8 mouse cellular contexts compared by ENCODE assay signal in genomic region chr11:49847071-49847810, GRCm38 (mm10). TPM values are rescaled to one million over a fixed set of nuclear protein-coding genes. Genes with fewer than 3 reads are reported as not detected.
DNase-seq lines count a peak whose midpoint lies in the region; ATAC-seq and TF ChIP-seq lines count a peak whose summit lies in the region.

No protein-coding gene starts in this region.

- peaks cover 21% of the 10 kb centered on the region for H3K4me1 ChIP-seq in thymus, adult 2 months (replicated peaks; ENCODE audit: control insufficient read depth, insufficient read depth, low read length)
- H3K4me1 ChIP-seq in heart, embryonic 13.5 days = peaks cover 23% of the 10 kb centered on the region
- H3K4me1 ChIP-seq in limb, embryonic 13.5 days = peaks cover 23% of the 10 kb centered on the region
- peaks cover 23% of the 10 kb centered on the region for H3K4me1 ChIP-seq in midbrain, embryonic 12.5 days

- no peaks in the 10 kb centered on the region for H3K27me3 ChIP-seq in thymus, adult 2 months (ENCODE audit: control insufficient read depth, insufficient read depth, low read length)
- H3K27me3 ChIP-seq in heart, embryonic 13.5 days (replicated peaks) = no peaks in the 10 kb centered on the region
- no peaks in the 10 kb centered on the region for H3K27me3 ChIP-seq in limb, embryonic 13.5 days
- H3K27me3 ChIP-seq in midbrain, embryonic 12.5 days = no peaks in the 10 kb centered on the region

- no peaks in the 10 kb centered on the region for H3K9me3 ChIP-seq in heart, embryonic 13.5 days
- H3K9me3 ChIP-seq in limb, embryonic 13.5 days = no peaks in the 10 kb centered on the region
- H3K9me3 ChIP-seq in midbrain, embryonic 12.5 days = no peaks in the 10 kb centered on the region

- H3K4me2 ChIP-seq in heart, embryonic 13.5 days = peak overlapping the region; percentile 78
- peak overlapping the region; percentile 87 for H3K4me2 ChIP-seq in limb, embryonic 13.5 days (replicated peaks)
- peak overlapping the region; percentile 90 for H3K4me2 ChIP-seq in midbrain, embryonic 12.5 days (replicated peaks)

- whole genome bisulfite sequencing in thymus, adult 2 months = 7% methylated on average over 29 of the region's 29 CpGs
- 6% methylated on average over 29 of the region's 29 CpGs for WGBS in heart, embryonic 13.5 days
- 10% methylated on average over 27 of the region's 29 CpGs for WGBS in limb, embryonic 13.5 days
- WGBS in midbrain, embryonic 12.5 days = 9% methylated on average over 29 of the region's 29 CpGs

- H3K36me3 ChIP-seq in thymus, adult 2 months (ENCODE audit: control insufficient read depth, insufficient read depth, low read length) = no peaks in the 10 kb centered on the region
- peaks cover 14% of the 10 kb centered on the region for H3K36me3 ChIP-seq in heart, embryonic 13.5 days
- H3K36me3 ChIP-seq in limb, embryonic 13.5 days = peaks cover 15% of the 10 kb centered on the region
- peaks cover 12% of the 10 kb centered on the region for H3K36me3 ChIP-seq in midbrain, embryonic 12.5 days

- H3K9ac ChIP-seq in heart, embryonic 13.5 days = peak overlapping the region; percentile 90
- peak overlapping the region; percentile 92 for H3K9ac ChIP-seq in limb, embryonic 13.5 days
- H3K9ac ChIP-seq in midbrain, embryonic 12.5 days (replicated peaks) = peak overlapping the region; percentile 94

- no peak for TF ChIP-seq POLR2A in thymus, adult 2 months (IDR thresholded peaks at IDR 0.05; ENCODE audit: control insufficient read depth, extremely low read depth, insufficient read depth, low read length, poor library complexity)

- H3K4me3 ChIP-seq in thymus, adult 2 months (ENCODE audit: control insufficient read depth, insufficient read depth, low read length) = peak overlapping the region; percentile 75
- H3K4me3 ChIP-seq in heart, embryonic 13.5 days = peak overlapping the region; percentile 74
- peak overlapping the region; percentile 96 for H3K4me3 ChIP-seq in limb, embryonic 13.5 days
- H3K4me3 ChIP-seq in midbrain, embryonic 12.5 days = peak overlapping the region; percentile 89

- 0 out of 2 replicates have a peak overlapping the region, but pooled peaks have one; percentile 3 for H3K27ac ChIP-seq in thymus, adult 2 months (ENCODE audit: control insufficient read depth, insufficient read depth, low read length)
- peak overlapping the region; percentile 86 for H3K27ac ChIP-seq in heart, embryonic 13.5 days (replicated peaks)
- peak overlapping the region; percentile 72 for H3K27ac ChIP-seq in limb, embryonic 13.5 days
- peak overlapping the region; percentile 87 for H3K27ac ChIP-seq in midbrain, embryonic 12.5 days (replicated peaks)

- ATAC-seq in heart, embryonic 13.5 days (ENCODE audit: extremely low read depth, insufficient number of reproducible peaks, low FRiP score, low TSS enrichment) = no peak
- no peak for ATAC-seq in limb, embryonic 13.5 days (ENCODE audit: low FRiP score, low read depth)
- ATAC-seq in midbrain, embryonic 12.5 days (ENCODE audit: low FRiP score, low read depth) = no peak

- peak; percentile 32 for DNase-seq in adrenal gland, postnatal 10 days
- no peak for DNase-seq in adrenal gland, postnatal 4 days (ENCODE audit: low spot score in 2 of 2)
- peak; percentile 52 for DNase-seq in thymus, adult 2 months
- DNase-seq in thymus, postnatal 4 days = no peak
- DNase-seq in urinary bladder, postnatal 25 days (ENCODE audit: low spot score) = no peak

- TF ChIP-seq CTCF in thymus, adult 2 months (IDR thresholded peaks at IDR 0.05; ENCODE audit: borderline replicate concordance, control insufficient read depth, extremely low read depth, insufficient read depth, low read length, poor library complexity) = no peak

RNA-seq across cellular contexts. Expression of gene Mapk9, which starts 0.7 kb away (rescaled TPM):
- 10 to 100 TPM; 56.4 to 67.8 TPM for total RNA-seq in adrenal gland, postnatal 10 days (2021)
- total RNA-seq in adrenal gland, postnatal 4 days (2021) = 10 to 100 TPM; 83.2 to 86.1 TPM
- 30.1 and 34.9 TPM in 2 replicates for polyA plus RNA-seq in thymus, adult 2 months (2012; rRNA removed)
- 23.7 and 29.1 TPM in 2 replicates for polyA plus RNA-seq in heart, embryonic 13.5 days (2015; fragmentation: Nextera tagmentation; extraction: Ambion mirVana)
- polyA plus RNA-seq in limb, embryonic 13.5 days (2015; fragmentation: Nextera tagmentation; extraction: Ambion mirVana) = 36.1 and 38.2 TPM in 2 replicates
- polyA plus RNA-seq in midbrain, embryonic 12.5 days (2016; fragmentation: Nextera tagmentation; extraction: Ambion mirVana) = 45.9 and 46.1 TPM in 2 replicates

RNA-seq across cellular contexts. Expression of gene Gfpt2, which starts 53.3 kb away (rescaled TPM):
- total RNA-seq in adrenal gland, postnatal 10 days (2021) = 1 to 10 TPM; 5.8 to 5.9 TPM
- 1 to 10 TPM; 5.4 to 6.0 TPM for total RNA-seq in adrenal gland, postnatal 4 days (2021)
- 2.8 and 4.4 TPM in 2 replicates for polyA plus RNA-seq in thymus, adult 2 months (2012; rRNA removed)
- polyA plus RNA-seq in heart, embryonic 13.5 days (2015; fragmentation: Nextera tagmentation; extraction: Ambion mirVana) = 9.1 and 10.9 TPM in 2 replicates
- polyA plus RNA-seq in limb, embryonic 13.5 days (2015; fragmentation: Nextera tagmentation; extraction: Ambion mirVana) = 37.2 and 39.3 TPM in 2 replicates
- polyA plus RNA-seq in midbrain, embryonic 12.5 days (2016; fragmentation: Nextera tagmentation; extraction: Ambion mirVana) = 6.8 and 11.3 TPM in 2 replicates

RNA-seq across cellular contexts. Expression of gene Rasgef1c, which starts 54.4 kb away (rescaled TPM):
- 1 to 10 TPM; 1.4 to 1.8 TPM for total RNA-seq in adrenal gland, postnatal 10 days (2021)
- total RNA-seq in adrenal gland, postnatal 4 days (2021) = 1 to 10 TPM; 1.4 to 1.7 TPM
- 0.11 and 0.13 TPM in 2 replicates for polyA plus RNA-seq in thymus, adult 2 months (2012; rRNA removed)
- polyA plus RNA-seq in heart, embryonic 13.5 days (2015; fragmentation: Nextera tagmentation; extraction: Ambion mirVana) = not detected in 2 replicates
- polyA plus RNA-seq in limb, embryonic 13.5 days (2015; fragmentation: Nextera tagmentation; extraction: Ambion mirVana) = 0.27 and 0.31 TPM in 2 replicates
- polyA plus RNA-seq in midbrain, embryonic 12.5 days (2016; fragmentation: Nextera tagmentation; extraction: Ambion mirVana) = 1.6 and 3.0 TPM in 2 replicates

Comparison
In these comparisons a context has a peak if more than half of its experiments do, and no peak if none do; other contexts are left out.
1. DNase-seq: peak in adrenal gland, postnatal 10 days (single experiment) and thymus, adult 2 months (single experiment); none in adrenal gland, postnatal 4 days (0 of 2), thymus, postnatal 4 days (single experiment) and urinary bladder, postnatal 25 days (single experiment).
2. H3K27ac ChIP-seq: peak in every context shown above with its lines; median percentile 87 in midbrain, embryonic 12.5 days; 86 in heart, embryonic 13.5 days; 72 in limb, embryonic 13.5 days; 3 in thymus, adult 2 months.
3. Peak in every context shown above with its lines, with median percentiles within 50 percentile points of each other: H3K4me3 ChIP-seq, H3K4me2 ChIP-seq and H3K9ac ChIP-seq.